Mouse (Mus musculus): ENCODE results near the gene Psmd1. TPM values are rescaled to one million over a fixed set of nuclear protein-coding genes. Genes with fewer than 3 reads are reported as not detected.
A peak's percentile ranks its signal among the peaks of the same experiment; 100 is the strongest.

Psmd1 gene
- total and polyA plus RNA-seq, 2 experiments from 2014 or later: 91.5 to 195 TPM

GRCm38 (mm10) chr1:86135315-86135714, 71.1 kb downstream of the Psmd1 start:
- no peaks in the 10 kb centered on the region for H3K4me1 ChIP-seq (ENCODE audit: insufficient read depth, low read length)
- H3K9me3 ChIP-seq (ENCODE audit: low read length): no peaks in the 10 kb centered on the region
- ATAC-seq (ENCODE audit: low FRiP score) (no peak), DNase-seq (ENCODE audit: low spot score) (no peak)
- no peak overlapping the region for H3K4me2 ChIP-seq (ENCODE audit: low read depth, low read length, poor library complexity, severe bottlenecking)
- H3K27me3 ChIP-seq (ENCODE audit: insufficient read depth, low read length): no peaks in the 10 kb centered on the region
- H3K36me3 ChIP-seq (ENCODE audit: insufficient read depth, low read length): peaks cover 53% of the 10 kb centered on the region
- H3K27ac ChIP-seq (ENCODE audit: low read depth, low read length): no peak overlapping the region
- TF ChIP-seq CTCF (IDR thresholded peaks at IDR 0.05): no peak
- H3K9ac ChIP-seq (replicated peaks; ENCODE audit: low read length, poor library complexity, severe bottlenecking): no peak overlapping the region
- 93% methylated on average over 6 of the region's 6 CpGs for WGBS
- no peak overlapping the region for H3K4me3 ChIP-seq (ENCODE audit: low read depth, low read length)

GRCm38 (mm10) chr1:86141081-86141480, 76.9 kb downstream of the Psmd1 start:
- ATAC-seq (ENCODE audit: low FRiP score) (no peak), DNase-seq (ENCODE audit: low spot score) (no peak)
- 70% methylated on average over 3 of the region's 3 CpGs for WGBS
- Histone ChIP-seq H3K9me3 (ENCODE audit: low read length) (no peaks in the 10 kb centered on the region), H3K9ac (replicated peaks; ENCODE audit: low read length, poor library complexity, severe bottlenecking) (no peak overlapping the region), H3K27me3 (ENCODE audit: insufficient read depth, low read length) (no peaks in the 10 kb centered on the region), H3K4me3 (ENCODE audit: low read depth, low read length) (no peak overlapping the region), H3K4me1 (ENCODE audit: insufficient read depth, low read length) (no peaks in the 10 kb centered on the region), H3K27ac (ENCODE audit: low read depth, low read length) (no peak overlapping the region), H3K4me2 (ENCODE audit: low read depth, low read length, poor library complexity, severe bottlenecking) (no peak overlapping the region), H3K36me3 (ENCODE audit: insufficient read depth, low read length) (peaks cover 23% of the 10 kb centered on the region)
- TF ChIP-seq CTCF (IDR thresholded peaks at IDR 0.05): no peak

- H3K36me3 ChIP-seq (ENCODE audit: insufficient read depth, low read length): peaks cover 11% of the 10 kb centered on the region
- no peaks in the 10 kb centered on the region for H3K4me1 ChIP-seq (ENCODE audit: insufficient read depth, low read length)
- H3K4me3 ChIP-seq (ENCODE audit: low read depth, low read length): no peak overlapping the region
- no peak overlapping the region for H3K9ac ChIP-seq (replicated peaks; ENCODE audit: low read length, poor library complexity, severe bottlenecking)
- DNase-seq (ENCODE audit: low spot score): no peak
- TF ChIP-seq CTCF (IDR thresholded peaks at IDR 0.05): no peak
- ATAC-seq (ENCODE audit: low FRiP score): no peak
- WGBS: 81% methylated on average over 4 of the region's 4 CpGs
- no peak overlapping the region for H3K27ac ChIP-seq (ENCODE audit: low read depth, low read length)
- H3K9me3 ChIP-seq (ENCODE audit: low read length): no peaks in the 10 kb centered on the region
- H3K27me3 ChIP-seq (ENCODE audit: insufficient read depth, low read length): no peaks in the 10 kb centered on the region
- no peak overlapping the region for H3K4me2 ChIP-seq (ENCODE audit: low read depth, low read length, poor library complexity, severe bottlenecking)
Measured at GRCm38 (mm10) chr1:86143165-86143564, 79.0 kb downstream of the Psmd1 start.

GRCm38 (mm10) chr1:86144001-86144944, 80.1 kb downstream of the Psmd1 start:
- Histone ChIP-seq H3K36me3 (ENCODE audit: insufficient read depth, low read length) (0 out of 2 replicates have a peak, but pooled peaks cover 3% of the 10 kb centered on the region), H3K4me3 (ENCODE audit: low read depth, low read length) (no peak overlapping the region), H3K4me2 (ENCODE audit: low read depth, low read length, poor library complexity, severe bottlenecking) (no peak overlapping the region), H3K27ac (ENCODE audit: low read depth, low read length) (no peak overlapping the region), H3K9me3 (ENCODE audit: low read length) (no peaks in the 10 kb centered on the region), H3K27me3 (ENCODE audit: insufficient read depth, low read length) (no peaks in the 10 kb centered on the region), H3K4me1 (ENCODE audit: insufficient read depth, low read length) (no peaks in the 10 kb centered on the region), H3K9ac (replicated peaks; ENCODE audit: low read length, poor library complexity, severe bottlenecking) (no peak overlapping the region)
- 74% methylated on average over 21 of the region's 21 CpGs for WGBS
- DNase-seq (ENCODE audit: low spot score) (no peak), ATAC-seq (ENCODE audit: low FRiP score) (no peak)
- peak; percentile 6; the same call in 1 of the 2 replicates for TF ChIP-seq CTCF (IDR thresholded peaks at IDR 0.05)

GRCm38 (mm10) chr1:86146293-86146692, 82.1 kb downstream of the Psmd1 start:
- no peaks in the 10 kb centered on the region for H3K4me1 ChIP-seq (ENCODE audit: insufficient read depth, low read length)
- ATAC-seq (ENCODE audit: low FRiP score) (no peak), DNase-seq (ENCODE audit: low spot score) (no peak)
- no peak overlapping the region for H3K9ac ChIP-seq (replicated peaks; ENCODE audit: low read length, poor library complexity, severe bottlenecking)
- H3K4me2 ChIP-seq (ENCODE audit: low read depth, low read length, poor library complexity, severe bottlenecking): no peak overlapping the region
- H3K4me3 ChIP-seq (ENCODE audit: low read depth, low read length): no peak overlapping the region
- 96% methylated on average over 5 of the region's 5 CpGs for WGBS
- H3K27ac ChIP-seq (ENCODE audit: low read depth, low read length): no peak overlapping the region
- H3K36me3 ChIP-seq (ENCODE audit: insufficient read depth, low read length): 0 out of 2 replicates have a peak, but pooled peaks cover 3% of the 10 kb centered on the region
- TF ChIP-seq CTCF (IDR thresholded peaks at IDR 0.05): no peak
- no peaks in the 10 kb centered on the region for H3K9me3 ChIP-seq (ENCODE audit: low read length)
- no peaks in the 10 kb centered on the region for H3K27me3 ChIP-seq (ENCODE audit: insufficient read depth, low read length)

- no peak for TF ChIP-seq CTCF (IDR thresholded peaks at IDR 0.05)
- H3K9ac ChIP-seq (replicated peaks; ENCODE audit: low read length, poor library complexity, severe bottlenecking): no peak overlapping the region
- no peaks in the 10 kb centered on the region for H3K36me3 ChIP-seq (ENCODE audit: insufficient read depth, low read length)
- H3K27ac ChIP-seq (ENCODE audit: low read depth, low read length): no peak overlapping the region
- no peak overlapping the region for H3K4me3 ChIP-seq (ENCODE audit: low read depth, low read length)
- 79% methylated on average over 5 of the region's 5 CpGs for WGBS
- no peaks in the 10 kb centered on the region for H3K9me3 ChIP-seq (ENCODE audit: low read length)
- ATAC-seq (ENCODE audit: low FRiP score): no peak
- H3K27me3 ChIP-seq (ENCODE audit: insufficient read depth, low read length): no peaks in the 10 kb centered on the region
- no peak overlapping the region for H3K4me2 ChIP-seq (ENCODE audit: low read depth, low read length, poor library complexity, severe bottlenecking)
- no peak for DNase-seq (ENCODE audit: low spot score)
- H3K4me1 ChIP-seq (ENCODE audit: insufficient read depth, low read length): no peaks in the 10 kb centered on the region
Measured at GRCm38 (mm10) chr1:86147557-86147956, 83.4 kb downstream of the Psmd1 start.

Measured in midbrain, postnatal 0 days (tissue).